Mouse (Mus musculus): ENCODE measurements around the gene Rps25. TPM values are rescaled to one million over a fixed set of nuclear protein-coding genes. Genes with fewer than 3 reads are reported as not detected.
"Not testable (repeated sequence)": the region's sequence is repeated elsewhere in the genome, so short reads cannot be mapped to it uniquely, and the experiment has no call there.

The Rps25 gene
- polyA plus RNA-seq, 1 experiment from 2014 or later = 1,540 TPM

- Histone ChIP-seq H3K27me3 (no peaks in the 10 kb centered on the region), H3K9me3 (no peaks in the 10 kb centered on the region), H3K4me3 (replicated peaks) (no peak overlapping the region), H3K4me2 (no peak overlapping the region), H3K36me3 (replicated peaks) (no peaks in the 10 kb centered on the region), H3K27ac (no peak overlapping the region), H3K4me1 (peaks cover 10% of the 10 kb centered on the region; the same call in 1 of the 2 replicates), H3K9ac (no peak overlapping the region)
- WGBS = 86% methylated on average over 6 of the region's 6 CpGs
- no peak for ATAC-seq (ENCODE audit: low FRiP score)
These were observed 28.8 kb downstream of the Rps25 start for GRCm38 (mm10) chr9:44435747-44436146.

GRCm38 (mm10) chr9:44440961-44441360 is 34.0 kb downstream of the Rps25 start, which contains the start of gene Foxr1:
Gene Foxr1 (minus strand): TSS chr9:44441136.
- Histone ChIP-seq H3K9ac (no peak within 1 kb of the TSS), H3K4me2 (no peak within 1 kb of the TSS), H3K27ac (no peak within 1 kb of the TSS), H3K27me3 (no peaks in the 10 kb centered on the region), H3K9me3 (no peaks in the 10 kb centered on the region), H3K4me3 (replicated peaks) (no peak within 1 kb of the TSS), H3K36me3 (replicated peaks) (no peaks in the 10 kb centered on the region), H3K4me1 (no peaks in the 10 kb centered on the region)
- ATAC-seq (ENCODE audit: low FRiP score) = no peak
- WGBS = 81% methylated on average over 19 of the region's 19 CpGs

- ATAC-seq (ENCODE audit: low FRiP score); H3K27ac ChIP-seq; H3K4me3 ChIP-seq (replicated peaks); H3K36me3 ChIP-seq (replicated peaks); H3K9ac ChIP-seq; H3K4me2 ChIP-seq; H3K4me1 ChIP-seq; H3K27me3 ChIP-seq; H3K9me3 ChIP-seq: not testable (repeated sequence)
- WGBS = 79% methylated on average over 7 of the region's 7 CpGs
These were observed 37.6 kb downstream of the Rps25 start for GRCm38 (mm10) chr9:44444402-44445025.

- Histone ChIP-seq H3K27ac (no peak overlapping the region), H3K4me3 (replicated peaks) (no peak overlapping the region), H3K36me3 (replicated peaks) (no peaks in the 10 kb centered on the region), H3K4me1 (peaks cover 10% of the 10 kb centered on the region), H3K9me3 (no peaks in the 10 kb centered on the region), H3K9ac (no peak overlapping the region), H3K27me3 (peaks cover 27% of the 10 kb centered on the region; the same call in 1 of the 2 replicates), H3K4me2 (no peak overlapping the region)
- no peak for ATAC-seq (ENCODE audit: low FRiP score)
These were observed 43.4 kb downstream of the Rps25 start for GRCm38 (mm10) chr9:44450387-44450786.

GRCm38 (mm10) chr9:44454132-44454890 is 47.4 kb downstream of the Rps25 start:
- Histone ChIP-seq H3K4me2 (no peak overlapping the region), H3K4me1 (peaks cover 39% of the 10 kb centered on the region), H3K27me3 (peaks cover 27% of the 10 kb centered on the region; the same call in 1 of the 2 replicates), H3K9me3 (no peaks in the 10 kb centered on the region), H3K9ac (peak overlapping the region; percentile 12; the same call in 1 of the 2 replicates), H3K4me3 (replicated peaks) (no peak overlapping the region), H3K36me3 (replicated peaks) (no peaks in the 10 kb centered on the region), H3K27ac (peak overlapping the region; percentile 20; the same call in 1 of the 2 replicates)
- WGBS = 8% methylated on average over 14 of the region's 14 CpGs
- ATAC-seq (ENCODE audit: low FRiP score) = peak; percentile 69

- H3K4me2 ChIP-seq = no peak within 1 kb of the TSS; the same call in 1 of the 2 replicates
- H3K4me1 ChIP-seq = peaks cover 39% of the 10 kb centered on the region
- no peak for ATAC-seq (ENCODE audit: low FRiP score)
- 23% methylated on average over 4 of the region's 4 CpGs for WGBS
- H3K27me3 ChIP-seq = peaks cover 27% of the 10 kb centered on the region; the same call in 1 of the 2 replicates
- no peaks in the 10 kb centered on the region for H3K9me3 ChIP-seq
- H3K36me3 ChIP-seq (replicated peaks) = no peaks in the 10 kb centered on the region
- peak within 1 kb of the TSS; percentile 20; the same call in 1 of the 2 replicates for H3K27ac ChIP-seq
- H3K4me3 ChIP-seq (replicated peaks) = no peak within 1 kb of the TSS
- peak within 1 kb of the TSS; percentile 12; the same call in 1 of the 2 replicates for H3K9ac ChIP-seq
These were observed 47.9 kb downstream of the Rps25 start, which contains the start of gene Upk2 for GRCm38 (mm10) chr9:44454891-44455220. Gene Upk2 (minus strand): TSS chr9:44454976.

- Histone ChIP-seq H3K4me3 (replicated peaks) (0 out of 2 replicates have a peak overlapping the region, but pooled peaks have one; percentile 4), H3K4me1 (peaks cover 39% of the 10 kb centered on the region), H3K27me3 (peaks cover 26% of the 10 kb centered on the region; the same call in 1 of the 2 replicates), H3K4me2 (peak overlapping the region; percentile 40), H3K9me3 (no peaks in the 10 kb centered on the region), H3K36me3 (replicated peaks) (no peaks in the 10 kb centered on the region), H3K27ac (peak overlapping the region; percentile 94), H3K9ac (peak overlapping the region; percentile 44; the same call in 1 of the 2 replicates)
- peak; percentile 97 for ATAC-seq (ENCODE audit: low FRiP score)
- 1% methylated on average over 11 of the region's 11 CpGs for WGBS
These were observed 50.2 kb downstream of the Rps25 start for GRCm38 (mm10) chr9:44457035-44457742.

Small RNA genes lying within 50 kb of the gene (microRNA-seq; reads per million reads assigned to microRNA genes)
- not detected for gene Mir7085

Other genes with a start within 250 kb of the Rps25 start
- 28.7 and 34.3 TPM in 2 replicates for gene Cbl, start 173.1 kb upstream of the Rps25 start, polyA plus RNA-seq (2016; fragmentation: Nextera tagmentation; extraction: Ambion mirVana)
- gene Ccdc153, start 166.5 kb upstream of the Rps25 start, polyA plus RNA-seq (2016; fragmentation: Nextera tagmentation; extraction: Ambion mirVana) = not detected in 2 replicates
- gene Pdzd3, start 155.7 kb upstream of the Rps25 start, polyA plus RNA-seq (2016; fragmentation: Nextera tagmentation; extraction: Ambion mirVana) = 0.23 and 0.31 TPM in 2 replicates
- 4.6 and 5.2 TPM in 2 replicates for gene Nlrx1, start 138.5 kb upstream of the Rps25 start, polyA plus RNA-seq (2016; fragmentation: Nextera tagmentation; extraction: Ambion mirVana)
- 10.1 and 12.4 TPM in 2 replicates for gene Abcg4, start 118.5 kb upstream of the Rps25 start, polyA plus RNA-seq (2016; fragmentation: Nextera tagmentation; extraction: Ambion mirVana)
- gene Hinfp, start 101.5 kb upstream of the Rps25 start, polyA plus RNA-seq (2016; fragmentation: Nextera tagmentation; extraction: Ambion mirVana) = 34.6 and 35.5 TPM in 2 replicates
- 16.5 and 16.9 TPM in 2 replicates for gene C2cd2l, start 86.9 kb upstream of the Rps25 start, polyA plus RNA-seq (2016; fragmentation: Nextera tagmentation; extraction: Ambion mirVana)
- 38.9 and 39.3 TPM in 2 replicates for gene Dpagt1, start 81.1 kb upstream of the Rps25 start, polyA plus RNA-seq (2016; fragmentation: Nextera tagmentation; extraction: Ambion mirVana)
- 477 and 482 TPM in 2 replicates for gene H2afx, start 72.4 kb upstream of the Rps25 start, polyA plus RNA-seq (2016; fragmentation: Nextera tagmentation; extraction: Ambion mirVana)
- 107 and 115 TPM in 2 replicates for gene Hmbs, start 62.9 kb upstream of the Rps25 start, polyA plus RNA-seq (2016; fragmentation: Nextera tagmentation; extraction: Ambion mirVana)
- 31.5 and 34.8 TPM in 2 replicates for gene Vps11, start 45.5 kb upstream of the Rps25 start, polyA plus RNA-seq (2016; fragmentation: Nextera tagmentation; extraction: Ambion mirVana)
- gene Hyou1, start 27.6 kb upstream of the Rps25 start, polyA plus RNA-seq (2016; fragmentation: Nextera tagmentation; extraction: Ambion mirVana) = 26.7 and 35.8 TPM in 2 replicates
- gene Slc37a4, start 10.3 kb upstream of the Rps25 start, polyA plus RNA-seq (2016; fragmentation: Nextera tagmentation; extraction: Ambion mirVana) = 23.4 and 23.6 TPM in 2 replicates
- 242 and 243 TPM in 2 replicates for gene Trappc4, start 461 bp downstream of the Rps25 start, polyA plus RNA-seq (2016; fragmentation: Nextera tagmentation; extraction: Ambion mirVana)
- gene Ccdc84, start 11.4 kb downstream of the Rps25 start, polyA plus RNA-seq (2016; fragmentation: Nextera tagmentation; extraction: Ambion mirVana) = 30.3 and 32.2 TPM in 2 replicates
- gene Foxr1, start 34.0 kb downstream of the Rps25 start, polyA plus RNA-seq (2016; fragmentation: Nextera tagmentation; extraction: Ambion mirVana) = not detected in 2 replicates
- 0.29 TPM in 1 of 2 replicates, not detected in the other for gene Upk2, start 47.8 kb downstream of the Rps25 start, polyA plus RNA-seq (2016; fragmentation: Nextera tagmentation; extraction: Ambion mirVana)
- 10.6 and 10.7 TPM in 2 replicates for gene Bcl9l, start 75.7 kb downstream of the Rps25 start, polyA plus RNA-seq (2016; fragmentation: Nextera tagmentation; extraction: Ambion mirVana)
- 0.27 TPM in 1 of 2 replicates, not detected in the other for gene Cxcr5, start 154.7 kb downstream of the Rps25 start, polyA plus RNA-seq (2016; fragmentation: Nextera tagmentation; extraction: Ambion mirVana)
- 22.8 and 24.4 TPM in 2 replicates for gene Ddx6, start 197.8 kb downstream of the Rps25 start, polyA plus RNA-seq (2016; fragmentation: Nextera tagmentation; extraction: Ambion mirVana)

Measured in forebrain, embryonic 12.5 days (tissue).